ENCODE assay signal across 15 mouse cellular contexts in genomic region chr7:45069671-45070070, GRCm38 (mm10).
"Had no signal": no experiment of that assay in that cellular context is flagged by ENCODE, and none has a peak within 500 bp of the region (broad histone marks: within the 10 kb centered on the region; RNA-seq: fewer than 3 reads in every experiment).

No protein-coding gene starts in this region.

- H3K4me2 ChIP-seq: limb, embryonic 12.5 days; midbrain, embryonic 12.5 days; neural tube, embryonic 15.5 days; stomach, embryonic 15.5 days had no signal

- H3K27me3 ChIP-seq: limb, embryonic 12.5 days; midbrain, embryonic 12.5 days; neural tube, embryonic 15.5 days; stomach, embryonic 15.5 days had no signal

- H3K36me3 ChIP-seq: stomach, embryonic 15.5 days had no signal

- H3K9me3 ChIP-seq: limb, embryonic 12.5 days; midbrain, embryonic 12.5 days; neural tube, embryonic 15.5 days; stomach, embryonic 15.5 days had no signal

- H3K4me3 ChIP-seq: limb, embryonic 12.5 days; midbrain, embryonic 12.5 days; neural tube, embryonic 15.5 days; stomach, embryonic 15.5 days had no signal

- DNase-seq: kidney, adult 8-10 months; kidney, postnatal 36 days; layer of hippocampus, adult 9-11 months; layer of hippocampus, postnatal 36 days; lung, adult 18-20 months; lung, postnatal 36 days; right cerebral cortex, postnatal 4 days; thymus, postnatal 36 days had no signal

- ATAC-seq: intestine, postnatal 0 days had no signal

- H3K9ac ChIP-seq: limb, embryonic 12.5 days; liver, embryonic 14.5 days; midbrain, embryonic 12.5 days; neural tube, embryonic 15.5 days; stomach, embryonic 15.5 days had no signal

- H3K27ac ChIP-seq: kidney, postnatal 0 days; limb, embryonic 12.5 days; liver, embryonic 14.5 days; midbrain, embryonic 12.5 days; neural tube, embryonic 15.5 days; stomach, embryonic 15.5 days had no signal

- H3K4me1 ChIP-seq: limb, embryonic 12.5 days; midbrain, embryonic 12.5 days had no signal
